Mouse (Mus musculus) megakaryocyte, embryonic 14.5 days (primary cell): ENCODE measurements around the gene Kcna1. TPM values are rescaled to one million over a fixed set of nuclear protein-coding genes. Genes with fewer than 3 reads are reported as not detected.

ENCODE experiments used
- H3K27me3 ChIP-seq: replicated peaks from 2 replicates; pipeline ENCODE3; 2012; ENCODE audit warnings: inconsistent platforms
- H3K36me3 ChIP-seq: replicated peaks from 2 replicates; pipeline ENCODE3; 2012; ENCODE audit warnings: low read length, inconsistent platforms, mixed read lengths
- H3K4me1 ChIP-seq: 2 replicates; pipeline ENCODE4 v1.6.1; 2012; ENCODE audit warnings: inconsistent platforms
- H3K4me3 ChIP-seq: replicated peaks from 2 replicates; pipeline ENCODE3; 2012; ENCODE audit warnings: moderate library complexity, mild to moderate bottlenecking, inconsistent platforms
- H3K9me3 ChIP-seq: 2 replicates; pipeline ENCODE4 v1.6.1; 2012; ENCODE audit warnings: inconsistent platforms
- FLI1 ChIP-seq: IDR thresholded peaks from 2 replicates; pipeline ENCODE4 v1.6.1; 2012; ENCODE audit warnings: low read length, inconsistent platforms, mixed read lengths
- GATA1 ChIP-seq: IDR thresholded peaks from 3 replicates; pipeline ENCODE4 v1.6.1; 2012; ENCODE audit warnings: mixed read lengths, low read length, inconsistent platforms, borderline replicate concordance
- polyA plus RNA-seq: library from polyadenylated mRNA; stranded (reverse); fragments of >175 nt; gene quantifications from 2 replicates; pipeline ENCODE4 v1.2.3, GENCODE M21; 2012; ENCODE audit warnings: low replicate concordance; ENCODE audit not compliant: insufficient read depth

Gene Kcna1
- polyA plus RNA-seq, 1 experiment = not detected

- Histone ChIP-seq H3K4me1 (no peaks in the 10 kb centered on the region), H3K36me3 (no peaks in the 10 kb centered on the region), H3K4me3 (no peak overlapping the region), H3K9me3 (no peaks in the 10 kb centered on the region), H3K27me3 (peaks cover 6% of the 10 kb centered on the region)
- TF ChIP-seq GATA1 = no peak
- TF ChIP-seq FLI1 = no peak
These were observed 46.8 kb downstream of the Kcna1 start for GRCm38 (mm10) chr6:126599201-126599995.

- Histone ChIP-seq H3K27me3 (peaks cover 8% of the 10 kb centered on the region), H3K36me3 (no peaks in the 10 kb centered on the region), H3K4me3 (no peak overlapping the region), H3K9me3 (no peaks in the 10 kb centered on the region), H3K4me1 (no peaks in the 10 kb centered on the region)
- TF ChIP-seq GATA1 (no peak), FLI1 (no peak)
These were observed 48.4 kb downstream of the Kcna1 start for GRCm38 (mm10) chr6:126597741-126598140.

GRCm38 (mm10) chr6:126595805-126596629, 50.2 kb downstream of the Kcna1 start:
- H3K4me3 ChIP-seq = no peak overlapping the region
- no peaks in the 10 kb centered on the region for H3K36me3 ChIP-seq
- H3K9me3 ChIP-seq = no peaks in the 10 kb centered on the region
- TF ChIP-seq GATA1 = no peak
- no peak for TF ChIP-seq FLI1
- peaks cover 10% of the 10 kb centered on the region for H3K27me3 ChIP-seq
- H3K4me1 ChIP-seq = no peaks in the 10 kb centered on the region

GRCm38 (mm10) chr6:126595130-126595529, 51.1 kb downstream of the Kcna1 start:
- no peaks in the 10 kb centered on the region for H3K4me1 ChIP-seq
- H3K4me3 ChIP-seq = no peak overlapping the region
- no peaks in the 10 kb centered on the region for H3K36me3 ChIP-seq
- peaks cover 9% of the 10 kb centered on the region for H3K27me3 ChIP-seq
- H3K9me3 ChIP-seq = no peaks in the 10 kb centered on the region
- TF ChIP-seq FLI1 (no peak), GATA1 (no peak)

- no peak for TF ChIP-seq FLI1
- no peak for TF ChIP-seq GATA1
- Histone ChIP-seq H3K36me3 (no peaks in the 10 kb centered on the region), H3K27me3 (peaks cover 7% of the 10 kb centered on the region), H3K9me3 (no peaks in the 10 kb centered on the region), H3K4me1 (no peaks in the 10 kb centered on the region), H3K4me3 (no peak overlapping the region)
These were observed 51.8 kb downstream of the Kcna1 start for GRCm38 (mm10) chr6:126594365-126594764.

GRCm38 (mm10) chr6:126593336-126593735, 52.8 kb downstream of the Kcna1 start:
- Histone ChIP-seq H3K4me3 (no peak overlapping the region), H3K4me1 (no peaks in the 10 kb centered on the region), H3K36me3 (no peaks in the 10 kb centered on the region), H3K27me3 (peaks cover 7% of the 10 kb centered on the region), H3K9me3 (no peaks in the 10 kb centered on the region)
- TF ChIP-seq GATA1 (no peak), FLI1 (no peak)

Other genes with a start within 250 kb of the Kcna1 start
- not detected in 2 replicates for gene Kcna5, start 111.0 kb downstream of the Kcna1 start, polyA plus RNA-seq
- gene Kcna6, start 94.3 kb upstream of the Kcna1 start, polyA plus RNA-seq = not detected in 2 replicates
- 2.9 and 4.3 TPM in 2 replicates for gene Ndufa9, start 202.8 kb upstream of the Kcna1 start, polyA plus RNA-seq
- gene Akap3, start 206.7 kb upstream of the Kcna1 start, polyA plus RNA-seq = not detected in 2 replicates